8 mouse cellular contexts compared by ENCODE assay signal in the genomic region with DNA sequence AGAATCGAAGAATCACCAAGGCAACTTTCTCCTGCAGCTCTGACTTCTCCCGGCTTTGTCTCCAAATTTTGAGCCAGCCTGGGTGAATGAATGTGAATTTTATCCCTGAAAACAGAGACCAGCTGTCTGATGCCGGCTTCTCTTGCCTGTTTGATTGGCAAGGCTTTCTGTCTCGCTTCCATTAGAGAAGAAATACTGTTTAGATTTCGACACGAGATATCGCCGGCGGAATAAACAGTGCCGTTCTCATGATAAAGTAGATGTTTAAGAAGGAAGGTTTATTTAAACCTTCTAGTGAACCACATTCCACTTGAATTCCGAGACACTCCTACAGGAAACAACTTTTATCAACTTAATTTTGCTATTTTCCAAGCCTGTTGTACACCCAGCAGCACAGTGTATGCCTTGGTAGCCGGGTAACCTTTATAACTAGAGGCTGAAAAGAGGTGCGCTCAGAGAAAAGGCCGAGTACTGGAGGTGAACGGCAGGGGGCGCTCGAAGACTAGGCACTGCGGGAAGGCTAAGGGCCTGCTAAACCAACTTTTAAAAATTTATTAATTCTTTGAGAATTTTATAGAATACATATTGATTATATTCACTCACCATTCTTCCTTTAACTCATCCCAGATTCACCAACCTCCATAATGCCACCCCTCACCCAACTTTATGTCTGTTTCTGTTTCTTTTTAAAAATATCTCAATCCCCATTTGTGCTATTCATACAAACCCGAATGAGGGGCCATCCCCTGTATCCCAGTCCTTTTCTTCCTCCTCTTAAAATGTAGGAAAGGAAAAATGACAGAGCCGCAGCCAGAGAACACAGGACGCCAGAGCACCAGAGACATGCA.
A peak's percentile ranks its signal among the peaks of the same experiment; 100 is the strongest.
DNase-seq lines count a peak whose midpoint lies in the region; ATAC-seq and TF ChIP-seq lines count a peak whose summit lies in the region.

No protein-coding gene starts in this region.

- WGBS in embryonic facial prominence, embryonic 14.5 days, result 30% methylated on average over 21 of the region's 21 CpGs
- 31% methylated on average over 21 of the region's 21 CpGs for WGBS in heart, embryonic 12.5 days
- WGBS in liver, embryonic 11.5 days, result 34% methylated on average over 21 of the region's 21 CpGs
- WGBS in neural tube, embryonic 13.5 days, result 39% methylated on average over 21 of the region's 21 CpGs

- TF ChIP-seq POLR2A in bone marrow macrophage, adult 2 months (IDR thresholded peaks at IDR 0.05; ENCODE audit: borderline replicate concordance, low read depth, low read length), result no peak

- no peaks in the 10 kb centered on the region for H3K4me1 ChIP-seq in bone marrow macrophage, adult 2 months (ENCODE audit: control insufficient read depth, insufficient read depth, low read length)
- H3K4me1 ChIP-seq in embryonic facial prominence, embryonic 14.5 days (ENCODE audit: control insufficient read depth, insufficient read depth, low read length), result peaks cover 7% of the 10 kb centered on the region; the same call in 1 of the 2 replicates
- no peaks in the 10 kb centered on the region for H3K4me1 ChIP-seq in heart, embryonic 12.5 days (replicated peaks)
- no peaks in the 10 kb centered on the region for H3K4me1 ChIP-seq in liver, embryonic 11.5 days (replicated peaks; ENCODE audit: control insufficient read depth, insufficient read depth, low read length)
- no peaks in the 10 kb centered on the region for H3K4me1 ChIP-seq in neural tube, embryonic 13.5 days (replicated peaks)

- H3K27ac ChIP-seq in bone marrow macrophage, adult 2 months (ENCODE audit: insufficient read depth, low read depth, low read length), result no peak overlapping the region
- H3K27ac ChIP-seq in embryonic facial prominence, embryonic 14.5 days (replicated peaks; ENCODE audit: low read depth, low read length), result peak overlapping the region; percentile 61
- H3K27ac ChIP-seq in heart, embryonic 12.5 days (ENCODE audit: poor library complexity, severe bottlenecking), result no peak overlapping the region
- H3K27ac ChIP-seq in liver, embryonic 11.5 days (ENCODE audit: low read depth, low read length), result no peak overlapping the region; the same call in 1 of the 2 replicates
- 0 out of 2 replicates have a peak overlapping the region, but pooled peaks have one; percentile 9 for H3K27ac ChIP-seq in neural tube, embryonic 13.5 days (replicated peaks)

- no peaks in the 10 kb centered on the region for H3K27me3 ChIP-seq in embryonic facial prominence, embryonic 14.5 days (replicated peaks; ENCODE audit: control insufficient read depth, insufficient read depth, low read length)
- H3K27me3 ChIP-seq in heart, embryonic 12.5 days (replicated peaks), result no peaks in the 10 kb centered on the region
- no peaks in the 10 kb centered on the region for H3K27me3 ChIP-seq in liver, embryonic 11.5 days (replicated peaks; ENCODE audit: control insufficient read depth, insufficient read depth, low read length)
- H3K27me3 ChIP-seq in neural tube, embryonic 13.5 days, result no peaks in the 10 kb centered on the region

- DNase-seq in B cell, adult 2 months, result peak; percentile 32 to 44
- peak; percentile 77 for DNase-seq in embryonic facial prominence, embryonic 14.5 days (ENCODE audit: low spot score)
- DNase-seq in kidney, postnatal 14 days, result peak; percentile 73
- DNase-seq in liver, embryonic 11.5 days (ENCODE audit: low spot score), result peak; percentile 69
- peak; percentile 47 for DNase-seq in thymus, postnatal 0 days (ENCODE audit: low spot score)

- peak overlapping the region; percentile 28 for H3K9ac ChIP-seq in embryonic facial prominence, embryonic 14.5 days (ENCODE audit: low read depth, low read length)
- no peak overlapping the region for H3K9ac ChIP-seq in heart, embryonic 12.5 days
- no peak overlapping the region for H3K9ac ChIP-seq in liver, embryonic 11.5 days (ENCODE audit: low read depth, low read length)
- no peak overlapping the region for H3K9ac ChIP-seq in neural tube, embryonic 13.5 days

- H3K4me2 ChIP-seq in embryonic facial prominence, embryonic 14.5 days (ENCODE audit: low read depth, low read length), result peak overlapping the region; percentile 28
- H3K4me2 ChIP-seq in heart, embryonic 12.5 days, result peak overlapping the region; percentile 28; the same call in 1 of the 2 replicates
- H3K4me2 ChIP-seq in liver, embryonic 11.5 days, result no peak overlapping the region
- H3K4me2 ChIP-seq in neural tube, embryonic 13.5 days, result peak overlapping the region; percentile 15

- no peaks in the 10 kb centered on the region for H3K36me3 ChIP-seq in embryonic facial prominence, embryonic 14.5 days (ENCODE audit: control insufficient read depth, insufficient read depth, low read length)
- H3K36me3 ChIP-seq in heart, embryonic 12.5 days, result no peaks in the 10 kb centered on the region
- no peaks in the 10 kb centered on the region for H3K36me3 ChIP-seq in liver, embryonic 11.5 days (ENCODE audit: control insufficient read depth, insufficient read depth, low read length)
- no peaks in the 10 kb centered on the region for H3K36me3 ChIP-seq in neural tube, embryonic 13.5 days

- H3K9me3 ChIP-seq in embryonic facial prominence, embryonic 14.5 days (ENCODE audit: control insufficient read depth, low read length), result no peaks in the 10 kb centered on the region
- H3K9me3 ChIP-seq in heart, embryonic 12.5 days (replicated peaks), result no peaks in the 10 kb centered on the region
- H3K9me3 ChIP-seq in liver, embryonic 11.5 days (ENCODE audit: control insufficient read depth, low read length), result no peaks in the 10 kb centered on the region
- H3K9me3 ChIP-seq in neural tube, embryonic 13.5 days, result no peaks in the 10 kb centered on the region

- peak; percentile 77 for ATAC-seq in embryonic facial prominence, embryonic 14.5 days (ENCODE audit: low read depth)
- ATAC-seq in heart, embryonic 12.5 days (ENCODE audit: insufficient number of reproducible peaks, low FRiP score), result no peak
- peak; percentile 58 for ATAC-seq in liver, embryonic 11.5 days (replicated peaks; ENCODE audit: low FRiP score)
- peak; percentile 76 for ATAC-seq in neural tube, embryonic 13.5 days (ENCODE audit: low read depth)

- peak; percentile 63 for TF ChIP-seq CTCF in bone marrow macrophage, adult 2 months (IDR thresholded peaks at IDR 0.05; ENCODE audit: low read depth, low read length)

- no peak overlapping the region for H3K4me3 ChIP-seq in bone marrow macrophage, adult 2 months (ENCODE audit: insufficient read depth, low read length)
- no peak overlapping the region for H3K4me3 ChIP-seq in embryonic facial prominence, embryonic 14.5 days (ENCODE audit: low read depth, low read length)
- H3K4me3 ChIP-seq in heart, embryonic 12.5 days, result no peak overlapping the region
- no peak overlapping the region for H3K4me3 ChIP-seq in liver, embryonic 11.5 days (ENCODE audit: low read depth, low read length)
- no peak overlapping the region for H3K4me3 ChIP-seq in neural tube, embryonic 13.5 days

Comparison
In these comparisons a context has a peak if more than half of its experiments do, and no peak if none do; other contexts are left out.
1. H3K27ac ChIP-seq: peak in embryonic facial prominence, embryonic 14.5 days (single experiment) and neural tube, embryonic 13.5 days (single experiment); none in bone marrow macrophage, adult 2 months (single experiment), heart, embryonic 12.5 days (single experiment) and liver, embryonic 11.5 days (single experiment).
2. Peak in every context shown above with its lines, with median percentiles within 50 percentile points of each other: DNase-seq.